Mouse (Mus musculus): Measurements from ENCODE around the gene Olfr998. TPM values are rescaled to one million over a fixed set of nuclear protein-coding genes. Genes with fewer than 3 reads are reported as not detected.

Gene Olfr998
- not detected in 2 replicates for polyA plus RNA-seq (2012; rRNA removed; ENCODE audit: low replicate concordance)

DNA sequence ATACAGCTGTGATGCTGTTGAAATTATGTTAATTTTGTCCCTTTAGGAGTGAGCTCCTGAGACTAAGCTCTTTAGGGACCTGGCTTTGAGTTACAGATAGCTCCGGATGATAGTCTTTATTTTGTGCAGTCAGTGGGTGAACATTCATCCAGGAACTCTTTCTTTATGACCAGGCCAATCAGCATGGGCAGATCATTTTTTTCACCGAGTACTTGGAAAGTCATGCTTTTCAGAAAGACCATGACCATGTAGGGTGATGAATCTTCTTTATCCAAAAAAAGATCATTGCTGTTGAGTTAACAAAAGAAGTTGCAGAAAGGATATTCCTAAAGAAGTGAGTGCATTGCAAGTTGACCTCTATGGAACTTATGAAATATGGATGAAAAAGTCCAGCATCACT is at the start of gene Olfr998:
Gene Olfr998, plus strand, starts transcription at position 301 of the 400 bp plus-strand sequence.

DNA sequence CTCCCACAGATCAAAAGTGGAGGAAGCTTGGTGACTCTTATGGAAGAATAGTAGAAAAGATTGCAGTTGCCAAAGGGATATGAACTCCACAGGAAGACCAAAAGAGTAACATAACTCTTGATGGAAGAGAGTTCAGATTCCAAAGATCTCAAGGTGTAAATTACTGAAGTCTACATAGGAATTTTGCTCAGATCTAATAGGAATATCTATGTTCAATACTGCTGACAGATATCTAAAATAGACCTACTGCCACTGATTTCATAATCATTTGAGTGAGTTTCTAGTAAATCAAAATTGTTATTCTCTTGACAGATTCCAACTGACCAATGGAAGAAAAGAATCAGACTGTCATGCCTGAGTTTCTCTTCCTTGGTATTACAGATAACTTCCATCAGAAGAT is 9.8 kb upstream of the Olfr998 start, which contains the start of gene Olfr996:
Gene Olfr996, plus strand, starts transcription at position 301 of the 400 bp plus-strand sequence.

DNA sequence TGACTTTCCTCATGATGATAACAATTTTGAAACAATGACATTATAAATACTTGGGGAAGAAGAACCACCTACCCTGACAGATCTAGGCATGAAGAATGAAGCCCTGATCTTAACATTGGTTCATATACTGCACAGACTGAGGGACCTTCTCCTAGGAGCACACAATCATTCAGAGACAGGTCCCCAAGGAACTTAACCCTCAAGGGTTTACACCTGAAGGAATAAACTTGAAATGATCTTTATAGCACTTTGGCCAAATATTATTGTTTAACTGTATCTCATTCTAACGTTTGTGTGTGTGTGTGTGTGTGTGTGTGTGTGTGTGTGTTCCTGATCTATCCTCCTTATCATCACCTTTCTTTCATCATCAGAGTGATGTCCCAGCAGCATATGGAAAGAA is 23.1 kb downstream of the Olfr998 start, which contains the start of gene Olfr1000:
Gene Olfr1000, minus strand, starts transcription at position 101 of the 400 bp plus-strand sequence.

Other genes with a start within 250 kb of the Olfr998 start
- gene Olfr987, start 249.6 kb upstream of the Olfr998 start, polyA plus RNA-seq (2012; rRNA removed; ENCODE audit: low replicate concordance): not detected in 2 replicates
- not detected in 2 replicates for gene Olfr988, start 225.7 kb upstream of the Olfr998 start, polyA plus RNA-seq (2012; rRNA removed; ENCODE audit: low replicate concordance)
- gene Olfr992, start 179.5 kb upstream of the Olfr998 start, polyA plus RNA-seq (2012; rRNA removed; ENCODE audit: low replicate concordance): not detected in 2 replicates
- gene Olfr993, start 174.1 kb upstream of the Olfr998 start, polyA plus RNA-seq (2012; rRNA removed; ENCODE audit: low replicate concordance): not detected in 2 replicates
- not detected in 2 replicates for gene Olfr994, start 152.5 kb upstream of the Olfr998 start, polyA plus RNA-seq (2012; rRNA removed; ENCODE audit: low replicate concordance)
- not detected in 2 replicates for gene Olfr995, start 145.3 kb upstream of the Olfr998 start, polyA plus RNA-seq (2012; rRNA removed; ENCODE audit: low replicate concordance)
- 0.43 TPM in 1 of 2 replicates, not detected in the other for gene 4833423E24Rik, start 69.9 kb upstream of the Olfr998 start, polyA plus RNA-seq (2012; rRNA removed; ENCODE audit: low replicate concordance)
- gene Olfr996, start 9.7 kb upstream of the Olfr998 start, polyA plus RNA-seq (2012; rRNA removed; ENCODE audit: low replicate concordance): not detected in 2 replicates
- gene Olfr1000, start 23.0 kb downstream of the Olfr998 start, polyA plus RNA-seq (2012; rRNA removed; ENCODE audit: low replicate concordance): not detected in 2 replicates
- not detected in 2 replicates for gene Olfr1002, start 61.8 kb downstream of the Olfr998 start, polyA plus RNA-seq (2012; rRNA removed; ENCODE audit: low replicate concordance)
- gene Olfr154, start 75.5 kb downstream of the Olfr998 start, polyA plus RNA-seq (2012; rRNA removed; ENCODE audit: low replicate concordance): not detected in 2 replicates
- gene Olfr1006, start 89.8 kb downstream of the Olfr998 start, polyA plus RNA-seq (2012; rRNA removed; ENCODE audit: low replicate concordance): not detected in 2 replicates
- not detected in 2 replicates for gene Olfr1008, start 100.5 kb downstream of the Olfr998 start, polyA plus RNA-seq (2012; rRNA removed; ENCODE audit: low replicate concordance)
- gene Olfr1009, start 126.5 kb downstream of the Olfr998 start, polyA plus RNA-seq (2012; rRNA removed; ENCODE audit: low replicate concordance): not detected in 2 replicates
- not detected in 2 replicates for gene Olfr1012, start 173.8 kb downstream of the Olfr998 start, polyA plus RNA-seq (2012; rRNA removed; ENCODE audit: low replicate concordance)
- gene Olfr1013, start 178.2 kb downstream of the Olfr998 start, polyA plus RNA-seq (2012; rRNA removed; ENCODE audit: low replicate concordance): not detected in 2 replicates
- not detected in 2 replicates for gene Olfr1014, start 183.8 kb downstream of the Olfr998 start, polyA plus RNA-seq (2012; rRNA removed; ENCODE audit: low replicate concordance)
- not detected in 2 replicates for gene Olfr1015, start 193.1 kb downstream of the Olfr998 start, polyA plus RNA-seq (2012; rRNA removed; ENCODE audit: low replicate concordance)
- not detected in 2 replicates for gene Olfr1016, start 213.6 kb downstream of the Olfr998 start, polyA plus RNA-seq (2012; rRNA removed; ENCODE audit: low replicate concordance)
- not detected in 2 replicates for gene Olfr1018, start 229.5 kb downstream of the Olfr998 start, polyA plus RNA-seq (2012; rRNA removed; ENCODE audit: low replicate concordance)